Mouse (Mus musculus): ENCODE measurements around the gene Hoxd12. TPM values are rescaled to one million over a fixed set of nuclear protein-coding genes. Genes with fewer than 3 reads are reported as not detected.

The Hoxd12 gene
- polyA plus RNA-seq, 1 experiment from 2014 or later: 44.8 TPM

- Histone ChIP-seq H3K27ac (peak overlapping the region; percentile 99), H3K27me3 (ENCODE audit: low read depth, poor library complexity, severe bottlenecking) (peaks cover 68% of the 10 kb centered on the region)
- under 1% methylated on average over 34 of the region's 34 CpGs for whole genome bisulfite sequencing
Measured at GRCm38 (mm10) chr2:74696442-74697335, 21.9 kb downstream of the Hoxd12 start.

DNA sequence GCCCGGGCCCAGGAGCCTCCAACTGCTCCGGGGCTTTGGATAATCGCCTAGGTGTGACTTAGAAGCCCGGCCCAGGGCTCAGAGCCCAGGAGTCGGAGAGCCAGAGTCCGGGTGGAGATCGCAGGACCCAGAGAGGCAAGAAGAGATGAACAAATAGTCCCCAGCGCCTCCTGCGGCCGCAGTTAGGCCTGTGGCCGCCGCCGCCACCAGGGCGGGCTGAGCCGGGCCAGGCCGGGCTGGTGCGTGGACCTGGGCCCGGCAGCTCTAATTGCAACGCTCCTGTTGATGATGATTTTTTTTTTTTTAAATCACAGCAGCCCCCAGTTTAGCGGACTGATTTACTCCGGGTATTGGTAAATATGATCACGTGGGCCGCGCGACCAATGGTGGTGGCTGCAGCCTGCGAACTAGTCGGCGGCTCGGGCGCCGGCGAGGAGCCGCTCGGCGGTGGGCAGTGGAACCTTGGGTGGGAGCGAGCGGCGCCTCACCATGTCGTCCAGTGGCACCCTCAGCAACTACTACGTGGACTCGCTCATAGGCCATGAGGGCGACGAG lies 22.8 kb downstream of the Hoxd12 start, which contains the start of gene Hoxd9:
Gene Hoxd9 (plus strand): TSS at position 161 of the 555 bp plus-strand sequence.
- H3K9me3 ChIP-seq (replicated peaks): no peaks in the 10 kb centered on the region
- peak within 1 kb of the TSS; percentile 99 for H3K27ac ChIP-seq
- peaks cover 74% of the 10 kb centered on the region for H3K4me1 ChIP-seq
- peak within 1 kb of the TSS; percentile 80 for H3K4me3 ChIP-seq
- peaks cover 58% of the 10 kb centered on the region for H3K27me3 ChIP-seq (ENCODE audit: low read depth, poor library complexity, severe bottlenecking)
- H3K36me3 ChIP-seq: peaks cover 14% of the 10 kb centered on the region
- peak; percentile 88 for DNase-seq (ENCODE audit: low spot score)
- under 1% methylated on average over 43 of the region's 43 CpGs for WGBS

More at GRCm38 (mm10) chr2:74696442-74697335, 21.9 kb downstream of the Hoxd12 start:
- no peaks in the 10 kb centered on the region for H3K9me3 ChIP-seq (replicated peaks)
- H3K36me3 ChIP-seq: peaks cover 21% of the 10 kb centered on the region
- H3K4me3 ChIP-seq: peak overlapping the region; percentile 80
- peaks cover 75% of the 10 kb centered on the region for H3K4me1 ChIP-seq
- peak; percentile 80 for DNase-seq (ENCODE audit: low spot score)

GRCm38 (mm10) chr2:74698201-74699052 lies 23.6 kb downstream of the Hoxd12 start:
- H3K9me3 ChIP-seq (replicated peaks): no peaks in the 10 kb centered on the region
- H3K4me1 ChIP-seq: peaks cover 76% of the 10 kb centered on the region
- under 1% methylated on average over 84 of the region's 86 CpGs for WGBS
- peak; percentile 82 for DNase-seq (ENCODE audit: low spot score)
- H3K27me3 ChIP-seq (ENCODE audit: low read depth, poor library complexity, severe bottlenecking): peaks cover 54% of the 10 kb centered on the region
- 0 out of 2 replicates have a peak, but pooled peaks cover 7% of the 10 kb centered on the region for H3K36me3 ChIP-seq
- peak overlapping the region; percentile 80 for H3K4me3 ChIP-seq
- peak overlapping the region; percentile 99 for H3K27ac ChIP-seq

- H3K9me3 ChIP-seq (replicated peaks): no peaks in the 10 kb centered on the region
- WGBS: under 1% methylated on average over 17 of the region's 17 CpGs
- 0 out of 2 replicates have a peak, but pooled peaks cover 5% of the 10 kb centered on the region for H3K36me3 ChIP-seq
- H3K4me3 ChIP-seq: peak overlapping the region; percentile 80
- peaks cover 82% of the 10 kb centered on the region for H3K4me1 ChIP-seq
- H3K27me3 ChIP-seq (ENCODE audit: low read depth, poor library complexity, severe bottlenecking): peaks cover 54% of the 10 kb centered on the region
- H3K27ac ChIP-seq: peak overlapping the region; percentile 99
- DNase-seq (ENCODE audit: low spot score): peak; percentile 74
Measured at GRCm38 (mm10) chr2:74699053-74699430, 24.2 kb downstream of the Hoxd12 start.

GRCm38 (mm10) chr2:74699664-74700545 lies 25.1 kb downstream of the Hoxd12 start:
- Histone ChIP-seq H3K27ac (peak overlapping the region; percentile 99), H3K4me1 (peaks cover 89% of the 10 kb centered on the region), H3K4me3 (peak overlapping the region; percentile 80)

DNA sequence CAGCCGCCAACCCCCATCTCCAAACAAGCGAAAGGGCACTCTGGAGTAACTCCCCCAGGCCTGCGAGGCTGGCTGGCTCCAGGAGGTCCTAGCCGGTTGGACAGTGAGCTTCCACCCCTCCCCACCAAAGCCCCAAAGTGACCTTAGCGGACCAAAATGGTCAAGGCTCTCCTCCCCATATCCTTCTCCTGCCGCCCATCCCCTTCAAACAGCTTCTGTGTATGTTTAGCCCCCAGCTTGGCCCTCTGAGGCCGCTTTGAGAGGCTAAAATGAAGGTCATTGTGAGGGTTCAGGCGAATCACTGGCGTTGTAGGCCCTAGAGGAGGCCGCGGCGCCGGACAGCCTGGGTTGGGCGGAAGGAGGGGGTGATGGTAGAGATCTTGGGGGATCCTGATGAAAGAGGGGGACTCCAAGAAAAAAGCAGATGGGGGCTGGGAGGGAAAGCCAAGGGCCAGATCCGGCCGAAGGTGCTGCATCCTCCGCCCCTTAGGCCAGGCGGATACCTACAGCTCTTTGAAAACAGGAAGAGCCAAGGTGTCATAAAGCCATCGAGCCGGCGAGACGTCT lies 25.8 kb downstream of the Hoxd12 start:
- DNase-seq (ENCODE audit: low spot score): peak; percentile 74
- H3K27me3 ChIP-seq (ENCODE audit: low read depth, poor library complexity, severe bottlenecking): peaks cover 43% of the 10 kb centered on the region
- under 1% methylated on average over 22 of the region's 22 CpGs for WGBS
- peak overlapping the region; percentile 99 for H3K27ac ChIP-seq
- no peaks in the 10 kb centered on the region for H3K9me3 ChIP-seq (replicated peaks)
- no peaks in the 10 kb centered on the region for H3K36me3 ChIP-seq
- H3K4me3 ChIP-seq: peak overlapping the region; percentile 80
- H3K4me1 ChIP-seq: peaks cover 82% of the 10 kb centered on the region

More at GRCm38 (mm10) chr2:74699664-74700545, 25.1 kb downstream of the Hoxd12 start:
- 2% methylated on average over 23 of the region's 23 CpGs for WGBS
- 0 out of 2 replicates have a peak, but pooled peaks cover 4% of the 10 kb centered on the region for H3K36me3 ChIP-seq
- H3K27me3 ChIP-seq (ENCODE audit: low read depth, poor library complexity, severe bottlenecking): peaks cover 50% of the 10 kb centered on the region
- no peaks in the 10 kb centered on the region for H3K9me3 ChIP-seq (replicated peaks)
- peak; percentile 74 for DNase-seq (ENCODE audit: low spot score)

- Histone ChIP-seq H3K9me3 (replicated peaks) (no peaks in the 10 kb centered on the region), H3K4me3 (peak overlapping the region; percentile 80)
- WGBS: 9% methylated on average over 17 of the region's 17 CpGs
Measured at GRCm38 (mm10) chr2:74701949-74702819, 27.4 kb downstream of the Hoxd12 start.

GRCm38 (mm10) chr2:74702820-74703219 lies 28.0 kb downstream of the Hoxd12 start:
- Histone ChIP-seq H3K27me3 (ENCODE audit: low read depth, poor library complexity, severe bottlenecking) (peaks cover 32% of the 10 kb centered on the region), H3K9me3 (replicated peaks) (no peaks in the 10 kb centered on the region), H3K4me3 (peak overlapping the region; percentile 80), H3K4me1 (peaks cover 73% of the 10 kb centered on the region), H3K27ac (peak overlapping the region; percentile 99), H3K36me3 (peaks cover 2% of the 10 kb centered on the region; the same call in 1 of the 2 replicates)
- no peak for DNase-seq (ENCODE audit: low spot score)
- WGBS: 14% methylated on average over 6 of the region's 6 CpGs

More at GRCm38 (mm10) chr2:74701949-74702819, 27.4 kb downstream of the Hoxd12 start:
- Histone ChIP-seq H3K36me3 (no peaks in the 10 kb centered on the region), H3K27me3 (ENCODE audit: low read depth, poor library complexity, severe bottlenecking) (peaks cover 34% of the 10 kb centered on the region), H3K27ac (peak overlapping the region; percentile 99), H3K4me1 (peaks cover 72% of the 10 kb centered on the region)
- DNase-seq (ENCODE audit: low spot score): peak; percentile 91

DNA sequence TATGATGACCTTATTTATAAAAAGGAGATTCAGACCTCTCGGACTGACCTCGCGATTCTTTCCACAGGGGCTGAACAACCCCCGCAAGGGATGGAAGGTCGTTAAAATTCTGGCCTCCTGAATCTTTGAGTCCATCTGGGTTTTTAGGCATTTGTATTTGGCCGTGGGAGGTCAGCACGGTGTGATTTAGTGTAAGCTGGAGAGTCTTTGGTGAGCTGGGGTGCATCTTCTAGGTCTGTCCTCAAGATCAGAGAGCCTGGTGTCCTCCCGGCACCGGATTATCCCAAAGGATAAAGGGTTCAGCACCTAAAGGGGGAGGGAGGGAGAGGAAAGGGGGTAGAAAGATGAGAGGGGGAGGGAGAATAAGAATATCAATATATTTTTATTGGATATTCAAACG lies 28.5 kb downstream of the Hoxd12 start:
- Histone ChIP-seq H3K27me3 (ENCODE audit: low read depth, poor library complexity, severe bottlenecking) (peaks cover 37% of the 10 kb centered on the region), H3K27ac (peak overlapping the region; percentile 99), H3K9me3 (replicated peaks) (no peaks in the 10 kb centered on the region), H3K4me1 (peaks cover 76% of the 10 kb centered on the region), H3K36me3 (peaks cover 3% of the 10 kb centered on the region; the same call in 1 of the 2 replicates), H3K4me3 (peak overlapping the region; percentile 80)
- 4% methylated on average over 10 of the region's 10 CpGs for WGBS
- DNase-seq (ENCODE audit: low spot score): peak; percentile 36

DNA sequence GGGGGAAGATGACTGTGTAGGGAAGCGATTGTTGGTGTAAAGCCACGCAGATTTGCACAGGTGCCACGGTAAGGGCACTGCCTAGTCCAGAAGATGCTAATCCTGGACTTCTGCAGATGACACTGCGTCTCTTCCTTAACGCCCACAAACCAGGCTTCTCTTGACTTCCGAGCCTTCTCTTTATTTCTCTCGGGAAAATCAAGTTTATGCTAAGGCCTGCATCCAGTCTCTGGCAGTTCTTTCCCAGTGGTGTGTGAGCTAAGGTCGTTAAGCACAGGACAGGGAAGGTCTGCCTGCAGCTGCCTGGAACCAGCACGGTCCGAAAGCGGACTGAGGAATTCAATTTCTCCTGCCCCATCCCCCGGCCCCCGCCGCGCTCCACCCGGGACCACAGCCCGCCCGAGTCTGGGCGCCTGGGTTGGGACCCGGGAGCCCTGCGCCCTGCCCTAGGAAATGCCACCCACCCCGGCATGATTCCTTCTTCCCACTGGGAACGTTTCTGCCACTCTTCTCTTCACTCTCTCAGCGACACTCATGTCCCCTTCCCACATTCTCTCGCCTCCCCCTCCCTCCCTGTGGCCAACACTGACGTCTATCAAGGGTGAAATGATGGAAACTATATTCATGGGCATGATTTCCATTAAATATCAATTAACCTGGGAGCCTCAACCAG lies 29.0 kb downstream of the Hoxd12 start:
- peak overlapping the region; percentile 80 for H3K4me3 ChIP-seq

More for the DNA sequence above, 29.0 kb downstream of the Hoxd12 start:
- 2% methylated on average over 26 of the region's 26 CpGs for WGBS
- H3K27me3 ChIP-seq (ENCODE audit: low read depth, poor library complexity, severe bottlenecking): peaks cover 42% of the 10 kb centered on the region
- H3K36me3 ChIP-seq: peaks cover 3% of the 10 kb centered on the region; the same call in 1 of the 2 replicates
- DNase-seq (ENCODE audit: low spot score): peak; percentile 78
- H3K9me3 ChIP-seq (replicated peaks): no peaks in the 10 kb centered on the region
- peaks cover 78% of the 10 kb centered on the region for H3K4me1 ChIP-seq
- H3K27ac ChIP-seq: peak overlapping the region; percentile 99

All from limb, embryonic 10.5 days (tissue).